Mouse (Mus musculus): ENCODE results near the gene Hps4.

DNA sequence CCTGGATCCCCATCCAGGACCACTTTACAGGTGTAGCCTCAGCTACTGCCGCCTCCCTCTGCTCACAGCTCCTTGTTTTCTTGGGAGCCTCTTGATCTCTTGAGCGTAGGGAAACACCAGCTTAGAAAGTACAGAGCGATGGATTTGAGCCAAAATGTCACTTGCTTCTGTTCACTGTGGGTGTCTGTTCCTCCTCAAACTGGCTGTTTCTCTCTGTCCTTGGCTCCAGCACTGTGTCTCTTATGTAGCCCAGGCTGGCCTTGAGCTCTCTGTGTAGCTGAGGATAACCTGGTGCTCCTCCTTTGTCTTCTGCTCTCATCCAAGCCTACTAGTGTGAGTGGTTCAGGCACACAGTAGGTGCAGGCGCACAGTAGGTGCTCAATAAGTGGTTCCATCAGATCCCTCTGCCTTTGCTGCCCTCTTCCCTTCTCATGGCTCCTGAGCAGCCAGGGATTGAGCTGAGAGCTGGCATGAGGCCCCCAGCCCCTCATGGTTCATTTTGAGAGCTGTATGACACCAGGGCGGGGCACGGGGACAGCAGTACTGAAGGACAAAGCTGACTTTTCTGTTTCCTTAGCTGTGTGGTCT lies 42.1 kb upstream of the Hps4 start:
- TF ChIP-seq CTCF (IDR thresholded peaks at IDR 0.05) (no peak), EP300 (IDR thresholded peaks at IDR 0.05; ENCODE audit: insufficient read depth, low read depth, low read length) (no peak), POLR2A (IDR thresholded peaks at IDR 0.05; ENCODE audit: insufficient read depth, low read depth, low read length) (no peak)
